In genomic region chr12:69879739-69880138, GRCm38 (mm10) we compare ENCODE assay signal across 11 mouse cellular contexts. TPM values are rescaled to one million over a fixed set of nuclear protein-coding genes. Genes with fewer than 3 reads are reported as not detected.
DNase-seq lines count a peak whose midpoint lies in the region; ATAC-seq and TF ChIP-seq lines count a peak whose summit lies in the region.
"Had no signal": no experiment of that assay in that cellular context is flagged by ENCODE, and none has a peak within 500 bp of the region (broad histone marks: within the 10 kb centered on the region; RNA-seq: fewer than 3 reads in every experiment).

No protein-coding gene starts in this region.

- no peaks in the 10 kb centered on the region for H3K36me3 ChIP-seq in kidney, adult 2 months (ENCODE audit: control insufficient read depth, insufficient read depth, low read length)
- H3K36me3 ChIP-seq in lung, postnatal 0 days (ENCODE audit: insufficient read depth, low read length), result no peaks in the 10 kb centered on the region
- no peaks in the 10 kb centered on the region for H3K36me3 ChIP-seq in embryonic facial prominence, embryonic 15.5 days
- no peaks in the 10 kb centered on the region for H3K36me3 ChIP-seq in stomach, embryonic 16.5 days (ENCODE audit: control insufficient read depth, insufficient read depth, low read length)

- peak overlapping the region; percentile 81; the same call in 1 of the 2 replicates for H3K27ac ChIP-seq in kidney, adult 2 months (ENCODE audit: insufficient read depth, low read depth, low read length)
- H3K27ac ChIP-seq in lung, postnatal 0 days (ENCODE audit: low read length), result peak overlapping the region; percentile 72
- peak overlapping the region; percentile 80 for H3K27ac ChIP-seq in embryonic facial prominence, embryonic 15.5 days (replicated peaks)
- H3K27ac ChIP-seq in stomach, embryonic 16.5 days (ENCODE audit: low read length), result peak overlapping the region; percentile 71; the same call in 1 of the 2 replicates

- no peak for TF ChIP-seq EP300 in lung, postnatal 0 days (IDR thresholded peaks at IDR 0.05)

- H3K9me3 ChIP-seq in lung, postnatal 0 days (ENCODE audit: low read length), result no peaks in the 10 kb centered on the region
- no peaks in the 10 kb centered on the region for H3K9me3 ChIP-seq in embryonic facial prominence, embryonic 15.5 days (replicated peaks)
- H3K9me3 ChIP-seq in stomach, embryonic 16.5 days (replicated peaks; ENCODE audit: control insufficient read depth, low read length), result no peaks in the 10 kb centered on the region

- peak overlapping the region; percentile 39 for H3K4me2 ChIP-seq in lung, postnatal 0 days (replicated peaks; ENCODE audit: low read depth, low read length)
- peak overlapping the region; percentile 23; the same call in 1 of the 2 replicates for H3K4me2 ChIP-seq in embryonic facial prominence, embryonic 15.5 days (replicated peaks)
- peak overlapping the region; percentile 31 for H3K4me2 ChIP-seq in stomach, embryonic 16.5 days (ENCODE audit: low read depth, low read length)

- TF ChIP-seq CTCF in kidney, adult 2 months (conservative IDR thresholded peaks at IDR 0.05; ENCODE audit: insufficient read depth, insufficient read length, low read depth, low read length), result no peak
- no peak for TF ChIP-seq CTCF in lung, postnatal 0 days (IDR thresholded peaks at IDR 0.05)

- peak; percentile 14; the same call in 1 of the 2 replicates for ATAC-seq in lung, postnatal 0 days
- ATAC-seq in embryonic facial prominence, embryonic 15.5 days (ENCODE audit: insufficient number of reproducible peaks, low FRiP score, low TSS enrichment, low read depth), result no peak
- ATAC-seq in stomach, embryonic 16.5 days (ENCODE audit: insufficient read depth, low FRiP score), result no peak

- H3K4me1 ChIP-seq in kidney, adult 2 months (ENCODE audit: control insufficient read depth, insufficient read depth, low read length), result peaks cover 38% of the 10 kb centered on the region
- H3K4me1 ChIP-seq in lung, postnatal 0 days (ENCODE audit: insufficient read depth, low read depth, low read length), result peaks cover 15% of the 10 kb centered on the region; the same call in 1 of the 2 replicates
- peaks cover 41% of the 10 kb centered on the region for H3K4me1 ChIP-seq in embryonic facial prominence, embryonic 15.5 days
- peaks cover 21% of the 10 kb centered on the region for H3K4me1 ChIP-seq in stomach, embryonic 16.5 days (ENCODE audit: control insufficient read depth, insufficient read depth, low read length)

- H3K9ac ChIP-seq in lung, postnatal 0 days (replicated peaks; ENCODE audit: low read depth), result no peak overlapping the region
- no peak overlapping the region for H3K9ac ChIP-seq in embryonic facial prominence, embryonic 15.5 days
- H3K9ac ChIP-seq in stomach, embryonic 16.5 days (ENCODE audit: low read length), result 0 out of 2 replicates have a peak overlapping the region, but pooled peaks have one; percentile 7

- DNase-seq in kidney, adult 2 months, result peak; percentile 29
- DNase-seq in kidney, adult 11 months, result no peak
- peak; percentile 37 for DNase-seq in lung, postnatal 0 days (ENCODE audit: low spot score)
- DNase-seq in lung, postnatal 4 days, result no peak
- DNase-seq in ovary, postnatal 10 days (ENCODE audit: low spot score), result no peak
- DNase-seq in urinary bladder, postnatal 25 days (ENCODE audit: low spot score), result no peak
- DNase-seq: adrenal gland, postnatal 10 days; thymus, adult 18-20 months had no signal

- WGBS in kidney, adult 2 months, result 30% methylated on average over 6 of the region's 6 CpGs
- WGBS in lung, postnatal 0 days, result 21% methylated on average over 6 of the region's 6 CpGs
- 7% methylated on average over 6 of the region's 6 CpGs for WGBS in embryonic facial prominence, embryonic 15.5 days
- 21% methylated on average over 6 of the region's 6 CpGs for WGBS in stomach, embryonic 16.5 days

- H3K4me3 ChIP-seq in kidney, adult 2 months (ENCODE audit: insufficient read depth, low read depth, low read length), result no peak overlapping the region
- peak overlapping the region; percentile 19; the same call in 1 of the 2 replicates for H3K4me3 ChIP-seq in lung, postnatal 0 days (ENCODE audit: low read depth, low read length)
- H3K4me3 ChIP-seq in embryonic facial prominence, embryonic 15.5 days (replicated peaks), result no peak overlapping the region; the same call in 1 of the 2 replicates
- no peak overlapping the region for H3K4me3 ChIP-seq in stomach, embryonic 16.5 days (replicated peaks; ENCODE audit: low read length)

- TF ChIP-seq POLR2A in kidney, adult 2 months (IDR thresholded peaks at IDR 0.05; ENCODE audit: low read depth, low read length), result no peak

- no peaks in the 10 kb centered on the region for H3K27me3 ChIP-seq in kidney, adult 2 months (replicated peaks; ENCODE audit: control insufficient read depth, insufficient read depth, low read length)
- H3K27me3 ChIP-seq in lung, postnatal 0 days (replicated peaks; ENCODE audit: insufficient read depth, low read length), result no peaks in the 10 kb centered on the region
- no peaks in the 10 kb centered on the region for H3K27me3 ChIP-seq in embryonic facial prominence, embryonic 15.5 days
- H3K27me3 ChIP-seq in stomach, embryonic 16.5 days (ENCODE audit: control insufficient read depth, insufficient read depth, low read length), result no peaks in the 10 kb centered on the region
- H3K27me3 ChIP-seq: CH12.LX had no signal

RNA-seq across cellular contexts. Expression of gene Atl1, which starts 12.7 kb away (rescaled TPM):
- 0.95 and 2.1 TPM in 2 replicates for polyA plus RNA-seq in kidney, adult 2 months (2012; rRNA removed)
- 2.9 and 4.8 TPM in 2 replicates for polyA plus RNA-seq in lung, postnatal 0 days (2015; fragmentation: Nextera tagmentation; extraction: Ambion mirVana)
- 7.3 and 8.6 TPM in 2 replicates for polyA plus RNA-seq in embryonic facial prominence, embryonic 15.5 days (2015; fragmentation: Nextera tagmentation; extraction: Ambion mirVana)
- polyA plus RNA-seq in stomach, embryonic 16.5 days (2015; fragmentation: Nextera tagmentation; extraction: Ambion mirVana), result 4.5 and 7.2 TPM in 2 replicates

RNA-seq across cellular contexts. Expression of gene Map4k5, which starts 13.3 kb away (rescaled TPM):
- 6.3 and 6.5 TPM in 2 replicates for polyA plus RNA-seq in kidney, adult 2 months (2012; rRNA removed)
- polyA plus RNA-seq in lung, postnatal 0 days (2015; fragmentation: Nextera tagmentation; extraction: Ambion mirVana), result 20.6 and 22.9 TPM in 2 replicates
- polyA plus RNA-seq in embryonic facial prominence, embryonic 15.5 days (2015; fragmentation: Nextera tagmentation; extraction: Ambion mirVana), result 36.5 and 36.6 TPM in 2 replicates
- 19.1 and 24.3 TPM in 2 replicates for polyA plus RNA-seq in stomach, embryonic 16.5 days (2015; fragmentation: Nextera tagmentation; extraction: Ambion mirVana)

Comparison
In these comparisons a context has a peak if more than half of its experiments do, and no peak if none do; other contexts are left out.
1. DNase-seq: peak in kidney, adult 2 months (single experiment) and lung, postnatal 0 days (single experiment); none in kidney, adult 11 months (single experiment), lung, postnatal 4 days (0 of 2), ovary, postnatal 10 days (single experiment) and urinary bladder, postnatal 25 days (single experiment).
2. Peak in every context shown above with its lines, with median percentiles within 50 percentile points of each other: H3K27ac ChIP-seq and H3K4me2 ChIP-seq.